Mouse (Mus musculus) limb, embryonic 15.5 days (tissue): ENCODE data around the gene Gm10203. TPM values are rescaled to one million over a fixed set of nuclear protein-coding genes. Genes with fewer than 3 reads are reported as not detected.
"Not testable (repeated sequence)": the region's sequence is repeated elsewhere in the genome, so short reads cannot be mapped to it uniquely, and the experiment has no call there.

ENCODE experiments used
- ATAC-seq: fragments of 200-750 bp; cut with Nextera tagmentation; 2 replicates; pipeline ENCODE4 v1.8.0; 2017; ENCODE audit warnings: low read depth, moderate TSS enrichment; ENCODE audit not compliant: insufficient number of reproducible peaks, low FRiP score, low TSS enrichment
- H3K27ac ChIP-seq: fragments of 300-500 bp; sonication (generic); 2 replicates; pipeline ENCODE4 v1.5.1; 2015; ENCODE audit warnings: moderate library complexity, mild to moderate bottlenecking, inconsistent platforms
- H3K27me3 ChIP-seq: fragments of 300-500 bp; sonication (generic); 2 replicates; pipeline ENCODE4 v1.6.1; 2015; ENCODE audit warnings: inconsistent platforms
- H3K36me3 ChIP-seq: fragments of 300-500 bp; sonication (generic); 2 replicates; pipeline ENCODE4 v1.6.1; 2015; ENCODE audit warnings: inconsistent platforms
- H3K4me1 ChIP-seq: fragments of 300-500 bp; sonication (generic); 2 replicates; pipeline ENCODE4 v1.6.1; 2015; ENCODE audit warnings: inconsistent platforms
- H3K4me2 ChIP-seq: fragments of 300-500 bp; sonication (generic); 2 replicates; pipeline ENCODE4 v1.6.1; 2015; ENCODE audit warnings: mild to moderate bottlenecking, inconsistent platforms
- H3K4me3 ChIP-seq: fragments of 300-500 bp; sonication (generic); 2 replicates; pipeline ENCODE4 v1.5.1; 2015; ENCODE audit warnings: mild to moderate bottlenecking, inconsistent platforms
- H3K9ac ChIP-seq: fragments of 300-500 bp; sonication (generic); 2 replicates; pipeline ENCODE4 v1.6.1; 2015; ENCODE audit warnings: inconsistent platforms
- H3K9me3 ChIP-seq: fragments of 300-500 bp; sonication (generic); 2 replicates; pipeline ENCODE4 v1.6.1; 2016; ENCODE audit warnings: inconsistent platforms
- WGBS: fragments of 180-500 bp; shearing (Covaris S2); methylation state at CpG from one replicate; pipeline ENCODE4 v1.1.7; 2015; 5-methylcytosine and 5-hydroxymethylcytosine counted together
- polyA plus RNA-seq: library from polyadenylated mRNA; unstranded; fragments of >200 nt; fragmentation: Nextera tagmentation; extraction: Ambion mirVana; gene quantifications from 2 replicates; pipeline ENCODE4 v1.2.1, GENCODE M21; 2015

Gene Gm10203
- polyA plus RNA-seq, 1 experiment from 2014 or later, result not detected

DNA sequence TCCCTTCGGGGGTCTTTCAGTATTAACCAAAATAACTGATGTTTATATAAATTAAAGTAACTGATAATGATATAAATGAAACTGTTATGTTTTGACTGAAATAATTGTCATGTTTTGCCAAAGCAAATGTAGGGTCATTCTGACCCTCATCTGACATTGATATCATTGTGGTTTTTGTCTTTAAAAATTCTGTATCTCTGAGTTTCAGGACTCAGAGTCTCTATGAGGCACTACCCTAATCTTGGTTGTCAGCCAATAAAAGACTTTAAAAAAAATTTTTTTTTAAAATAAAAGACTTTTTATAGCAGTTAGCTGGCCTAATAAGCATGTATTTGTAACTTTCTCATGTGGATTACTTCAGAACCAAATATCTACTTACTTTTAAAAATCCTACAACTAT, 37.7 kb downstream of the Gm10203 start:
- H3K4me3 ChIP-seq, result no peak overlapping the region
- no peak overlapping the region for H3K9ac ChIP-seq
- no peaks in the 10 kb centered on the region for H3K9me3 ChIP-seq
- WGBS, result 95% methylated on average over 1 of the region's 1 CpGs
- H3K4me1 ChIP-seq, result no peaks in the 10 kb centered on the region
- no peaks in the 10 kb centered on the region for H3K27me3 ChIP-seq
- H3K27ac ChIP-seq, result no peak overlapping the region
- peaks cover 28% of the 10 kb centered on the region for H3K36me3 ChIP-seq
- H3K4me2 ChIP-seq, result no peak overlapping the region
- no peak for ATAC-seq

- WGBS, result 95% methylated on average over 2 of the region's 2 CpGs
- Histone ChIP-seq H3K4me3 (no peak overlapping the region), H3K4me2 (no peak overlapping the region), H3K36me3 (peaks cover 25% of the 10 kb centered on the region), H3K9me3 (no peaks in the 10 kb centered on the region), H3K4me1 (no peaks in the 10 kb centered on the region), H3K27ac (no peak overlapping the region), H3K27me3 (no peaks in the 10 kb centered on the region), H3K9ac (no peak overlapping the region)
- no peak for ATAC-seq
Observed at GRCm38 (mm10) chr6:149168436-149168835, 38.5 kb downstream of the Gm10203 start.

DNA sequence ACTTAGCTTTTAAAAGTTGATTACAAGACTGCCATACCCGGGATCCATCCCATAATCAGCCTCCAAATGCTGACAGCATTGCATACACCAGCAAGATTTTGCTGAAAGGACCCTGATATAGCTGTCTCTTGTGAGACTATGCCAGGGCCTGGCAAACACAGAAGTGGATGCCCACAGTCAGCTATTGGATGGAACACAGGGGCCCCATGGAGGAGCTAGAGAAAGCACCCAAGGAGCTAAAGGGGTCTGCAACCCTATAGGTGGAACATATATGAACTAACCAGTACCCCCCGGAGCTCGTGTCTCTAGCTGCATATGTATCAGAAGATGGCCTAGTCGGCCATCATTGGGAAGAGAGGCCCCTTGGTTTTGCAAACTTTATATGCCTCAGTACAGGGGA, 40.0 kb downstream of the Gm10203 start:
- 95% methylated on average over 4 of the region's 4 CpGs for WGBS
- H3K4me3 ChIP-seq, H3K27me3 ChIP-seq, H3K9ac ChIP-seq, H3K27ac ChIP-seq, H3K4me1 ChIP-seq, ATAC-seq, H3K4me2 ChIP-seq, H3K9me3 ChIP-seq: not testable (repeated sequence)
- peaks cover 25% of the 10 kb centered on the region for H3K36me3 ChIP-seq

GRCm38 (mm10) chr6:149173831-149174625, 44.1 kb downstream of the Gm10203 start:
- H3K4me2 ChIP-seq, result no peak overlapping the region
- no peak overlapping the region for H3K27ac ChIP-seq
- 64% methylated on average over 4 of the region's 4 CpGs for WGBS
- no peak for ATAC-seq
- H3K9ac ChIP-seq, result no peak overlapping the region
- no peak overlapping the region for H3K4me3 ChIP-seq
- no peaks in the 10 kb centered on the region for H3K27me3 ChIP-seq
- no peaks in the 10 kb centered on the region for H3K9me3 ChIP-seq
- H3K4me1 ChIP-seq, result no peaks in the 10 kb centered on the region
- peaks cover 36% of the 10 kb centered on the region for H3K36me3 ChIP-seq

DNA sequence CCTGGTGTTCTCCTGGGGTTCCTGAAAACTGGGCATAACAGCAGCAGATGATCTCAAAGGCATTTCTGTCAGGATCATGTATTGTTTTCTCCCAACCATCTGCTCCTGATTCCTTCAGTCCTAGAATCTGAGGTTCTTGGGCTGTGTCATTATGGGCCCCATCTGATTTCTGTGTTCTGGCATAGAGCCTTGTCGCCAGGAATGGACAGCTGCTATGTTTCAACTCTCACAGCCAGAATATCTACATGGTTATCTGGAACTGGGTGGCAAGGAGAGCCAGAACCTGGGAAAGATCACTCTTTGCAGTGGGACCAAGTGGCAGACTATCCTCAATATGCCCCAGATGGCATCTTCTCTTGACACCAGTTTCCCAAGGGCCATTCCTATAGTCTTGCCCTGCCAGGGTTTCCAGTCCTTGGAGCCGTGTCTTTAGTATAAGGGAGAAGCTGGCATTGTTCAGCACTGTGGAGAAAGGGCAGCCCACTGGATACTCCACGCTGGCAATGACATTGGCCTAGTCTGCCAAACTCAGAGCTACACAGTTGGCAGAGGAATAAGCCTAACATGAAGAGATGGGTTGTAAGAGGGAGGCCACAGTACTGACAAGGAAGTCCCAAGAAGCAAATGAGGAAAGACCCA, 45.1 kb downstream of the Gm10203 start:
- H3K36me3 ChIP-seq, result peaks cover 41% of the 10 kb centered on the region
- no peak for ATAC-seq
- H3K4me1 ChIP-seq, result no peaks in the 10 kb centered on the region
- H3K9ac ChIP-seq, result no peak overlapping the region
- H3K4me3 ChIP-seq, result no peak overlapping the region
- no peaks in the 10 kb centered on the region for H3K9me3 ChIP-seq
- WGBS, result 96% methylated on average over 3 of the region's 3 CpGs
- H3K27ac ChIP-seq, result no peak overlapping the region
- H3K27me3 ChIP-seq, result no peaks in the 10 kb centered on the region
- no peak overlapping the region for H3K4me2 ChIP-seq

DNA sequence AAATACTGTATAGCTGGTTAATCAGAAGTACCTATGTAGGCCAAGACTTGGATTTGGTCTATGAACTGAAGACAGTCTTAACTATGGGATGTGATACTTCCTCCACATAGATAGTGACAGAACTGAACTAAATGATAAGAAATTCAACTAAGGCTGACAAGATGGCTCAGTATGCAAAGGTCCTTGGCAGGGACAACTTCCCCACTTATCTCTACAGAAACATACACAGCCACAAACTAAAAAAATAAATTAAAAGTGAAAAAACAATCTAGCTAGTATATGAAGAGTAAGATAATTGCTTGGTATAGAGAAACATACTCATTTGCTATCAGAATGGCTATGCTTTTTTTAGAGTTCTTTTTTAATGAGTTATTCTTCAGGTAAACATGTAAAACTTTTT, 49.1 kb downstream of the Gm10203 start:
- Histone ChIP-seq H3K4me2 (no peak overlapping the region), H3K4me3 (no peak overlapping the region), H3K4me1 (no peaks in the 10 kb centered on the region), H3K36me3 (peaks cover 64% of the 10 kb centered on the region), H3K27me3 (no peaks in the 10 kb centered on the region), H3K27ac (no peak overlapping the region), H3K9ac (no peak overlapping the region), H3K9me3 (no peaks in the 10 kb centered on the region)
- no peak for ATAC-seq

Other genes with a start within 250 kb of the Gm10203 start
- 10.4 and 13.3 TPM in 2 replicates for gene Caprin2, start 233.9 kb upstream of the Gm10203 start, polyA plus RNA-seq
- gene Sinhcaf, start 183.7 kb upstream of the Gm10203 start, polyA plus RNA-seq, result 58.6 and 63.9 TPM in 2 replicates
- 3.4 TPM in 2 replicates for gene Dennd5b, start 28.5 kb upstream of the Gm10203 start, polyA plus RNA-seq
- 12.7 and 14.2 TPM in 2 replicates for gene Etfbkmt, start 9.7 kb downstream of the Gm10203 start, polyA plus RNA-seq
- 24.1 and 24.5 TPM in 2 replicates for gene Amn1, start 58.5 kb downstream of the Gm10203 start, polyA plus RNA-seq
- 39.7 and 41.7 TPM in 2 replicates for gene Resf1, start 179.2 kb downstream of the Gm10203 start, polyA plus RNA-seq